Mouse (Mus musculus) right cerebral cortex, postnatal 10 days (tissue): Measurements from ENCODE around the gene H2-T22.
A peak's percentile ranks its signal among the peaks of the same experiment; 100 is the strongest.
"Not testable (repeated sequence)": the region's sequence is repeated elsewhere in the genome, so short reads cannot be mapped to it uniquely, and the experiment has no call there.

ENCODE experiments used
- DNase-seq, 2 experiments: peaks; one replicate each; pipeline ENCODE4 v3.0.0; 2021; ENCODE audit warnings: low spot score in 2 of 2

The H2-T22 gene

GRCm38 (mm10) chr17:36030046-36030702, 12.4 kb downstream of the H2-T22 start:
- not testable (repeated sequence) for DNase-seq

- no peak for DNase-seq
These were observed 13.5 kb downstream of the H2-T22 start for GRCm38 (mm10) chr17:36028879-36029619.

GRCm38 (mm10) chr17:36027663-36028062, 14.9 kb downstream of the H2-T22 start:
- DNase-seq = no peak

- DNase-seq = no peak
These were observed 16.6 kb downstream of the H2-T22 start for GRCm38 (mm10) chr17:36025901-36026300.

GRCm38 (mm10) chr17:36025197-36025596, 17.4 kb downstream of the H2-T22 start:
- no peak for DNase-seq

DNA sequence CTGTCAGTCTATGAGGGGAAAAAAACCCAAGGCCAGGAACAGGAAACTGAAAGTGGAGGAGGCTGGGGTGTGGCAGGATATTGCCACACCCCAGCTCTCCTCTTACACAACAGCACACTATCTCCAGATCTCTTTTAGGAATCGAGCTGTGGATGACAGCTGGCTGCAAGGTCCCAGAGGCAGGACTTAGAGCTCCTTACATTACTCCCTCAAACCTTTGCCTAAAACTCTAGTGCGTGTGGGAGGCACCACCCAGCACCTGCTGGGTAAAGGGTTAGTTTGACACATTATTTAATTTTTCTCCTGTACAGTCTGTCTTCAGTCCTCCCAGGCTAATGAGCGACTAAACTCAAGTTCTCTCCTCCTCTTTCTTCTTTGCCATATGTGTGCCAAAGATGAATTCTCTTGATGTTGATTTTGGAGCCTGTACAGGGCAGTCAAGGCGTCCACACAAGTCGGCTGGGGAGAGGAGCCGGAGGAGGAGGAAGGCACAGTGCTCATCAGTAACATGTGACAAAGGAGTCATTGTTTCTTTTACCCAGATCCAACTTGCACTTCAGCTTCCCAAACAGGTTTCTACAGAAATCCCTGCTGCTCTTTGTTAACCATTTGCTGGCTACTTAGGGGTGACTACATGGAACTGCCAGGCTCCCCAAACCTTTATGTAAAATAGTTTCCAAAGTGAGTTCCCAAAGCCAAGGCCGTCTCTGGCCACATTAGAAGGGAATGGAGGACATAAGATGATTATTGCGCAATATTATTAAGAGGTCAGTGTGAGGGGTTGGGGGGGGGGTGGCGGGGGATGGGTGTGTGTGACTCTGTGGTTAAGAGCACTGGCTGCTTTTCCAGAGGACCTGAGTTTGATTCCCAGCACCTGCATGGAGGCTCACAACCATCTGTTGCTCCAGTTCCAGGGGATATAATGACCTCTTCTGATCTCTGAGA, 18.6 kb downstream of the H2-T22 start:
- no peak for DNase-seq

- no peak for DNase-seq
These were observed 19.6 kb downstream of the H2-T22 start for GRCm38 (mm10) chr17:36022922-36023321.

DNA sequence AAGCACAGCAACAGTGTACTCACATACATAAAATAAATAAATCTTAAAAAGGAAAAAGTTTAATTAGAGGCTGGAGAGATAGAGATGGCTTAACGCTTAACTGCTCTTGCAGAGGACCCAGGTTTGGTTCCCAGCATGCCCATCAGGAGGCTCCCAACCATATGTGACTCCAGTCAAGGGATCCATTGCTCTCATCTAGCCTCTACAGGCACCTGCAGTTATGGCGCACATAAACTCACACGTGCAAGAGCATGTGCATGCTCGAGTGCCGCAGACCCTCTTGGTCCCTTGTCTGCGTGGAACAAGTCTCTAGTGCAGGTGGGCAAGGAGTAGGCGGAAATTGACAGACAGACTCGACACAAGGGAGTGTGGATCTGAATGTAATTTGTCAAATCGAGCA, 20.4 kb downstream of the H2-T22 start:
- DNase-seq = no peak

GRCm38 (mm10) chr17:36021309-36021708, 21.2 kb downstream of the H2-T22 start:
- DNase-seq = no peak

DNA sequence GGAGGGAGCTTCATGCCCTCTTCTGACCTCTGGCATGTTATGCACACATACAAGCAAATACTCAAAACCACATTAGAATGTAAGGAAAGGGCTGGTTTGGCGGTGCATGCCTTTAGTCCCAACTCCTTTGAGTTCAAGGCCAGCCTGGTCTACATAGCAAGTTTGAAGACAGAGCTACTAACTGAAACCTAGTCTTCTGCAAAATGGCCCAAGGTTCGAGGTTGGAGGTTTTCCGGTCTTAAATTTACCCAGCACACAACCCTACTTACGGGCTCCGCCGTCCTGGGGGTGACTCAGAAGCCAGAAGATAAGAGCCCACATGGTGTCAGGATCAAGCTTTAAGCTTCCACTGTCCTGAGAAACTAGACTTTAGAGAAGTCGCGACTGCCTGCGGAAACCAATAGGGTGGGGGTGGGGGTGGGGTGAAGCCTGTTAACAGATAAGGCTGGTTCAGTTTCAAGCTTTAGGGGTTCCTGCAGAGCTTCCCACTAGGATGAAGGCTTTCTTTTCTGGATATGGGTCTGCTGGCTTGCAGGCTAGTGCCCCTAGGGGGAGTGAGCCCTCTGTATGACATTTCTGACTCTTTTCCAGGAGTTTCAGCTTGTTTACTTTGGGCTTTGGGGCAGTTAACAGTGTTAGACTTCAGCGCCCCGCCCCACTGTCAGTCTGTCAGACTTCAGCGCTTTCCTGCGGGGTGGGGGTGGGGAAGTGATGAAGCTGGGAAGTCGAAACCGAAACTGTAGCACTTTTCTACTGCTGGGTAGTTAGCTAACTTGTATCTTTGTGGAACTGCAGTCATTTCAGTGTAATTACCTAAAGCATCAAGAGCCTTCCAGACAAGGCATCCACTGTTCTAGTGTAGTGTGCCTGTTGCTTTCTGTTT, 22.1 kb downstream of the H2-T22 start, which contains the start of gene H2-T24:
Gene H2-T24, minus strand, starts transcription at position 370 of the 883 bp plus-strand sequence.
- DNase-seq = peak in 1 of 2 experiments; percentile 42

GRCm38 (mm10) chr17:36019519-36019918, 23.0 kb downstream of the H2-T22 start:
- no peak for DNase-seq

DNA sequence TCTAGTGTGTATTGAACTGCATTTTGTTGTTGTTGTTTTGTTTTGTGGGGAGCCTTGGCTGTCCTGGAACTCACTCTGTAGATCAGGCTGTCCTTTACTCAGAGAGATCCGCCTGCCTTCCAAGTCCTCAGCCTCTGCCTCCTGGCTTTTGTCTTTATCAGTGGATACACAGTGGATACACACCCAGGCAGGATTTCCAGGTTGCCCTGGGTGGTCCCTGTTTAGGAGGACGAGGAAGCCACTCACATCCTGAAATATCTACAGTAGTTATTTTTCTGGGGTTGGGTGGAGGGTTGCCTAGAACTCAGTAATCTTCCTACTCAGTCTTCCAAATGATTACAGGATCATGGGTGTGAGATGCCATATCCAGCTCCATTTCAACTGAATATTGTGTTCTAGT, 23.6 kb downstream of the H2-T22 start:
- DNase-seq = no peak

- DNase-seq = no peak
These were observed 25.5 kb downstream of the H2-T22 start for GRCm38 (mm10) chr17:36017046-36017445.

DNA sequence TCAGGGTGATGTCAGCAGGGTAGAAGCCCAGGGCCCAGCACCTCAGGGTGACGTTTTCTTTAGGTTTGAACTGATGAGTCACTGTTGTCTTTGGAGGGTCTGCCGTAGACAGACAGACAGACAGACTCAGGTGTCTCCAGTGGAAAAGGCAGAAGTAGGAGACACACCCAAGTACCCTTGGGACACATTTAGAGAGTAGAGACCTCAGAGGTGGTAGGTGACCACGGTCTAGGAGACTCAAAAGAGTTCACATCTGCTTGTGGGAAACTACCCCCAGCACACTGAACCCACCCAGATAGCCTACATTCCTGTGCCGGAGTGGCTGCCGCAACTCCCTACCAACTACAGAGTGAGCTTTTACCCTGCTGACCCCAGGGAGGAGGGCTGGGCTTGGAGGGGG, 27.6 kb downstream of the H2-T22 start:
- no peak for DNase-seq

DNA sequence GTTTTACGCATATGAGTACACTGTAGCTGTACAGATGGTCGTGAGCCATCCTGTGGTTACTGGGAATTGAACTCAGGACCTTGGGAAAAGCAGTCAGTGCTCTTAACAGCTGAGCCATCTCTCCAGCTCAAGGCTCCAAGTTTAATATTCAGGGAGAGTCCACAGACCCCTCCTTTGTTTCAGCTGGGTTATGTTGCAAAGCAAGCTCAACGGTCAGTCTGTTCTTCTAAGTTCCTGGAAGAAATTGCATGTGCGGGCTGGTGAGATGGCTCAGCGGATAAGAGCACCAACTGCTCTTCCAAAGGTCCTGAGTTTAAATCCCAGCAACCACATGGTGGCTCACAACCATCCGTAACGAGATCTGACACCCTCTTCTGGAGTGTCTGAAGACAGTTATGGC, 38.1 kb downstream of the H2-T22 start:
- not testable (repeated sequence) for DNase-seq

DNA sequence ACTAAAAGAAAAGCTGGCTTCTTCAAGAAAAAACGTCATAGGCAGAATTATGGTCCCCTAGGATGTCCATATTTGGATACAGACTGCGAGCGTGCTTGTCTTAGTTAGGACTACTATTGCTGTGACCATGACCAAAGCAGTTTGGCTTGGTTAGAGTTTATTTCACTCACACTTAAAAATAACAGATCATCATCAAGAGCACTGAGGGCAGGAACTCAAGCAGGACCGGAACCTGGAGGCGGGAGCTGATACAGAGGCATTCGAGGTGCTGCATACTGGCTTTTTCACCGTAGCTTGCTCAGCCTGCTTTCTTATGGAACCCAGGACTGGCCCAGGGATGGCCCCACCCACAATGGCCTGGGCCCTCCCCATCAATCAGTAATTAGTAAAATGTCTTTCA, 39.2 kb downstream of the H2-T22 start:
- DNase-seq = no peak

- DNase-seq = no peak
These were observed 40.6 kb downstream of the H2-T22 start for GRCm38 (mm10) chr17:36001966-36002365.

DNA sequence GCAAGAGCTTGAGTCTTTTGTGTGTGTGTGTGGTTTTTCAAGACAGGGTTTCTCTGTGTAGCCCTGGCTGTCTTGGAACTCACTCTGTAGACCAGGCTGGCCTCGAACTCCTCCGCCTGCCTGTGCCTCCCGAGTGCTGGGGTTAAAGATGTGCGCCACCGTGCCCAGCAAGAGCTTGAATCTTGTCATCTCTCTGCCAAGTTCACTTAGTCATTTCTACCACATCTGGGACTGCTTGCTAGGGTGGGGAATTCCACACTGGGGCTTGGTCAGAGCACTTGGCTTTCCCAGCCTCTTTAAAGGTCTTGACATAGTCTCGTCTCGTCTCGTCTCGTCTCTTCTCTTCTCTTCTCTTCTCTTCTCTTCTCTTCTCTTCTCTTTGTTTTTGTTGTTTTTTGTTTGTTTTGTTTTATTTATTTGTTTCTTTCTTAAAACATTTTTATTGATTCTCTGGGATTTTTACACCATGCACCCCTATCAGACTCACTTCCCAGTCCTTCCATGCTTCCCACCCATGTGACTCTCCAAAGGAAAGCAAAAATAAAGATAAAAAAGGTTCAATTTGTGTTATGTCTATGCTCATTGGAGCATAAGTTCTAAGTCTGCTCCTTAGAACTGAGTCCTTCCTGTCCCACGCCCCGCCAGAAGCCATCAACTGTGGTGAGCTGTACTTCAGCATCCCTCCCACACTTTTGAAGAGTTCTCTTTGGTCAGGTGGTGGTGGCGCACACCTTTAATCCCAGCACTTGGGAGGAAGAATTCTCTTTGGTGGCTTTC, 41.2 kb downstream of the H2-T22 start:
- no peak for DNase-seq

- DNase-seq = no peak
These were observed 42.2 kb downstream of the H2-T22 start for GRCm38 (mm10) chr17:36000349-36000748.

GRCm38 (mm10) chr17:35999356-35999755, 43.2 kb downstream of the H2-T22 start:
- DNase-seq = no peak
